ENCODE assay signal across 8 mouse cellular contexts in genomic region chr8:69973442-69974161, GRCm38 (mm10). TPM values are rescaled to one million over a fixed set of nuclear protein-coding genes. Genes with fewer than 3 reads are reported as not detected.
DNase-seq lines count a peak whose midpoint lies in the region; ATAC-seq and TF ChIP-seq lines count a peak whose summit lies in the region.

No protein-coding gene starts in this region.

- peak; percentile 70 to 87 for DNase-seq in adrenal gland, adult (ENCODE audit: inconsistent age in 2 of 2, low spot score in 1 of 2)
- DNase-seq in kidney, postnatal 0 days (ENCODE audit: low spot score): peak; percentile 46
- peak; percentile 55 for DNase-seq in lung, postnatal 0 days (ENCODE audit: low spot score)
- DNase-seq in retina, embryonic 14.5 days (ENCODE audit: low spot score): peak; percentile 66

- no peaks in the 10 kb centered on the region for H3K36me3 ChIP-seq in embryonic facial prominence, embryonic 12.5 days
- no peaks in the 10 kb centered on the region for H3K36me3 ChIP-seq in heart, embryonic 13.5 days
- H3K36me3 ChIP-seq in kidney, postnatal 0 days (ENCODE audit: insufficient read depth, low read length): no peaks in the 10 kb centered on the region
- H3K36me3 ChIP-seq in lung, postnatal 0 days (ENCODE audit: insufficient read depth, low read length): no peaks in the 10 kb centered on the region

- no peak for TF ChIP-seq CTCF in kidney, postnatal 0 days (IDR thresholded peaks at IDR 0.05; ENCODE audit: low read depth)
- no peak for TF ChIP-seq CTCF in lung, postnatal 0 days (IDR thresholded peaks at IDR 0.05)

- WGBS in embryonic facial prominence, embryonic 12.5 days: under 1% methylated on average over 55 of the region's 68 CpGs
- WGBS in heart, embryonic 13.5 days: under 1% methylated on average over 47 of the region's 68 CpGs
- WGBS in kidney, postnatal 0 days: 0% methylated on average over 50 of the region's 68 CpGs
- under 1% methylated on average over 31 of the region's 68 CpGs for WGBS in lung, postnatal 0 days

- peak overlapping the region; percentile 81 for H3K4me2 ChIP-seq in embryonic facial prominence, embryonic 12.5 days (replicated peaks)
- peak overlapping the region; percentile 90 for H3K4me2 ChIP-seq in heart, embryonic 13.5 days
- H3K4me2 ChIP-seq in kidney, postnatal 0 days (ENCODE audit: low read length): peak overlapping the region; percentile 87
- H3K4me2 ChIP-seq in lung, postnatal 0 days (replicated peaks; ENCODE audit: low read depth, low read length): peak overlapping the region; percentile 77

- no peaks in the 10 kb centered on the region for H3K27me3 ChIP-seq in embryonic facial prominence, embryonic 12.5 days
- H3K27me3 ChIP-seq in heart, embryonic 13.5 days (replicated peaks): no peaks in the 10 kb centered on the region
- H3K27me3 ChIP-seq in kidney, postnatal 0 days (ENCODE audit: insufficient read depth, low read length): no peaks in the 10 kb centered on the region
- no peaks in the 10 kb centered on the region for H3K27me3 ChIP-seq in lung, postnatal 0 days (replicated peaks; ENCODE audit: insufficient read depth, low read length)

- ATAC-seq in CD4-positive, CD25-positive, alpha-beta regulatory T cell, adult 4 months: peak; percentile 28
- peak; percentile 32 for ATAC-seq in embryonic facial prominence, embryonic 12.5 days (ENCODE audit: insufficient number of reproducible peaks, insufficient read depth, low FRiP score, low TSS enrichment)
- ATAC-seq in heart, embryonic 13.5 days (ENCODE audit: extremely low read depth, insufficient number of reproducible peaks, low FRiP score, low TSS enrichment): 0 out of 2 replicates have a peak, but pooled peaks have one; percentile 9
- ATAC-seq in kidney, postnatal 0 days (replicated peaks; ENCODE audit: low FRiP score, low read depth): peak; percentile 31
- ATAC-seq in lung, postnatal 0 days: peak; percentile 23
- ATAC-seq in megakaryocyte-erythroid progenitor cell, adult 5-6 weeks (replicated peaks; ENCODE audit: low FRiP score, low TSS enrichment, poor library complexity, severe bottlenecking): no peak

- H3K9me3 ChIP-seq in embryonic facial prominence, embryonic 12.5 days: no peaks in the 10 kb centered on the region
- H3K9me3 ChIP-seq in heart, embryonic 13.5 days: no peaks in the 10 kb centered on the region
- no peaks in the 10 kb centered on the region for H3K9me3 ChIP-seq in kidney, postnatal 0 days (replicated peaks; ENCODE audit: low read length)
- no peaks in the 10 kb centered on the region for H3K9me3 ChIP-seq in lung, postnatal 0 days (ENCODE audit: low read length)

- no peak for TF ChIP-seq EP300 in lung, postnatal 0 days (IDR thresholded peaks at IDR 0.05)

- H3K27ac ChIP-seq in embryonic facial prominence, embryonic 12.5 days: peak overlapping the region; percentile 85
- peak overlapping the region; percentile 88 for H3K27ac ChIP-seq in heart, embryonic 13.5 days (replicated peaks)
- H3K27ac ChIP-seq in kidney, postnatal 0 days: peak overlapping the region; percentile 92
- H3K27ac ChIP-seq in lung, postnatal 0 days (ENCODE audit: low read length): peak overlapping the region; percentile 90

- H3K4me1 ChIP-seq in embryonic facial prominence, embryonic 12.5 days: peaks cover 32% of the 10 kb centered on the region
- H3K4me1 ChIP-seq in heart, embryonic 13.5 days: peaks cover 51% of the 10 kb centered on the region
- peaks cover 10% of the 10 kb centered on the region; the same call in 1 of the 2 replicates for H3K4me1 ChIP-seq in kidney, postnatal 0 days (replicated peaks; ENCODE audit: insufficient read depth, low read length)
- H3K4me1 ChIP-seq in lung, postnatal 0 days (ENCODE audit: insufficient read depth, low read depth, low read length): peaks cover 9% of the 10 kb centered on the region; the same call in 1 of the 2 replicates

- H3K9ac ChIP-seq in embryonic facial prominence, embryonic 12.5 days: peak overlapping the region; percentile 94
- H3K9ac ChIP-seq in heart, embryonic 13.5 days: peak overlapping the region; percentile 95
- H3K9ac ChIP-seq in kidney, postnatal 0 days (ENCODE audit: low read depth, low read length): peak overlapping the region; percentile 97
- peak overlapping the region; percentile 96 for H3K9ac ChIP-seq in lung, postnatal 0 days (replicated peaks; ENCODE audit: low read depth)

- peak overlapping the region; percentile 97 for H3K4me3 ChIP-seq in embryonic facial prominence, embryonic 12.5 days
- peak overlapping the region; percentile 88 for H3K4me3 ChIP-seq in heart, embryonic 13.5 days
- peak overlapping the region; percentile 100 for H3K4me3 ChIP-seq in kidney, postnatal 0 days (replicated peaks; ENCODE audit: low read depth, low read length)
- H3K4me3 ChIP-seq in lung, postnatal 0 days (ENCODE audit: low read depth, low read length): peak overlapping the region; percentile 92

RNA-seq across cellular contexts. Expression of gene Gatad2a, which starts 22.6 kb away (rescaled TPM):
- polyA plus RNA-seq in CD4-positive, CD25-positive, alpha-beta regulatory T cell, adult 4 months (2017; shearing (Covaris generic)): 10 to 100 TPM; 17.4 to 21.6 TPM
- 49.8 and 63.0 TPM in 2 replicates for polyA plus RNA-seq in embryonic facial prominence, embryonic 12.5 days (2016; fragmentation: Nextera tagmentation; extraction: Ambion mirVana)
- polyA plus RNA-seq in heart, embryonic 13.5 days (2015; fragmentation: Nextera tagmentation; extraction: Ambion mirVana): 27.3 and 29.9 TPM in 2 replicates
- 41.7 and 49.5 TPM in 2 replicates for polyA plus RNA-seq in kidney, postnatal 0 days (2015; fragmentation: Nextera tagmentation; extraction: Ambion mirVana)
- polyA plus RNA-seq in lung, postnatal 0 days (2015; fragmentation: Nextera tagmentation; extraction: Ambion mirVana): 40.9 and 41.8 TPM in 2 replicates
- total RNA-seq in megakaryocyte-erythroid progenitor cell, adult 5-6 weeks (2014; fragmentation: Nextera tagmentation): 75.4 and 89.7 TPM in 2 replicates
- total RNA-seq in megakaryocyte-erythroid progenitor cell, adult 5-6 weeks (2017): 68.7 and 107 TPM in 2 replicates
